Mouse (Mus musculus): ENCODE data around the gene Slc37a4.
"Not testable (repeated sequence)": the region's sequence is repeated elsewhere in the genome, so short reads cannot be mapped to it uniquely, and the experiment has no call there.

Gene Slc37a4

DNA sequence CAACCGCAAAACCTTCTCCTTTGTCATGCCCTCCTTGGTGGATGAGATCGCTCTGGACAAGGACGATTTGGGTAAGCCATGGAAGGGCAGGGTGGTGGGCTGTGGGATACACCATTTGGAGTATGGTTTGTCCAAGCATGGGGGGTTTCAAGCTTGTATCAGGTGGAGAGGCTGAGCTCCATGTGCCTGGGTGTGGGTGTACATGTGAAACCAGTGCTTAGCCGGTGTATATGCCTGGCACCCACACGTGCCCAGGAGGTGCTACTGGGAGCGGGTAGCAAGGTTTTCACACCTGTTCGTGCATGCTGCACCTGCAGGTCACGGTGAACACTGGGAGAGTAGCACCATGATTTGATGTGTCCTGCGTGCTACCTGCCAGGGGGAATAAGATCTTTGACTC, 1.9 kb downstream of the Slc37a4 start:
- DNase-seq (ENCODE audit: low spot score): no peak

DNA sequence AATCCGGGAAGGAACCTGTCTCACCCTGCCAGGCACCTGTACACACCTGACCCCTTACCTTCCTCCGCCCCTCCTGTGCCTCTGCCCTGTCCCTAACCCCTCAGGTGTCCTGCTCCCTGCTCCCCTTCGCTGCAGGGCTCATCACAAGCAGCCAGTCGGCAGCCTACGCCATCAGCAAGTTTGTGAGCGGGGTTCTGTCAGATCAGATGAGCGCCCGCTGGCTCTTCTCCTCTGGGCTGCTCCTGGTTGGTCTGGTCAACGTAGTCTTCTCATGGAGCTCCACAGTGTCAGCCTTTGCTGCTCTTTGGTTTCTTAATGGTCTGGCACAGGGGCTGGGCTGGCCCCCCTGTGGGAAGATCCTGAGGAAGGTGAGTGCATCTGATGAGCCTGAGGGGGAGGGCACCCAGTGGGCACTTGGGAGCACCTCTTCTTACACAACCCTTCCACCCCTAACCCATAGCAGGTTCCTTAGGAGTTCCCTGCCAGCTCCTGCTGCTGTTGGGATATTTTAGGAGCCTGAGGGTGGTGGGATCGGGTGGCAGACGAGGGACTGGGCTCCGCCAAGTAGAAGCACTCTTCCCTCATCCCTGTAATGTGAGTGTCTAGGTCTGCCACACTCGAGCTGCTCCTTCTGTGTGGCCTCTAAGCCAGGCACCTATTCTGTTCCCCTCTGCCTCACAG, 2.6 kb downstream of the Slc37a4 start:
- DNase-seq (ENCODE audit: low spot score): no peak

- DNase-seq (ENCODE audit: low spot score): no peak
Measured at GRCm38 (mm10) chr9:44399795-44400114, 3.1 kb downstream of the Slc37a4 start.

DNA sequence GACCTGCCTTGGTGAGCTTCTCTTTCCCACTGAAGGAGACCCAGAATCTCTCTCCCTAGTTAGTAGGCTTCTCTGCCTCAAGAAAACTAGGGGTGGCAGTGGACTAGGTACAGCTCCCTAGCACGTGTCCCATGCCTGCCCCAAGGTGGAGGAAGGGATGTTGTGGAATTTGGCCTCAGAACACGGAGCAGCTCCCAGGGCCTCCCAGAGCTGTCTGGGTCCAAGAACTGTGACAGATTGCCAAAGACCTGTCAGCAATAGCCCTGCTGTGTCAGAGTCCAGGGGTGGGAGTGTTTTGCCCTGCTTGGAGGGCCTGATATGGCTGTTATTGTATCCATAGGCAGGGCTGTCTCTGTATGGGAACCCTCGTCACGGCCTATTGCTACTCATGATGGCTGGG, 4.4 kb downstream of the Slc37a4 start:
- no peak for DNase-seq (ENCODE audit: low spot score)

DNA sequence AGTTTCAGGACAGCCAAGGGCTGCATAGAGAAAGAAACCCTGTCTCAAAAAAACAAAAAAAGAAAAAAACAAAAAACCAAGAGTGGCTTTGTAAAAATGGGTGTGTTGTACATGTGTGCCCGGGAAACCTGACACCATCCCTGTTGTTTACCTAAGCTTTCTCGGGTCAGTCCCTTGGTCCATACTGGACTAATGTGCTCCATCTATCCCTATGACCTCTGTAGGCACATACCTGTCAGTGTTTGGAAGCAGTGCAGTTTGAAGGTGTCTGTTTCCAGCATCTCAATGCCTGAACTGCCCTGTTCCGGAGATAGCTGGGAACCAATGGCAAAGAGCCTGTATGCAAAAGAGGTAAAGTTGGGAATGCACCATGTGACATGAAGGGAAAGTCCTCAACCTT, 8.4 kb downstream of the Slc37a4 start:
- no peak for DNase-seq (ENCODE audit: low spot score)

GRCm38 (mm10) chr9:44406906-44407751, 10.5 kb downstream of the Slc37a4 start, which contains the start of the genes Rps25 and Trappc4:
Gene Rps25 (plus strand): TSS chr9:44407139.
Gene Trappc4 (minus strand): TSS chr9:44407600.
- DNase-seq (ENCODE audit: low spot score): peak; percentile 97

DNA sequence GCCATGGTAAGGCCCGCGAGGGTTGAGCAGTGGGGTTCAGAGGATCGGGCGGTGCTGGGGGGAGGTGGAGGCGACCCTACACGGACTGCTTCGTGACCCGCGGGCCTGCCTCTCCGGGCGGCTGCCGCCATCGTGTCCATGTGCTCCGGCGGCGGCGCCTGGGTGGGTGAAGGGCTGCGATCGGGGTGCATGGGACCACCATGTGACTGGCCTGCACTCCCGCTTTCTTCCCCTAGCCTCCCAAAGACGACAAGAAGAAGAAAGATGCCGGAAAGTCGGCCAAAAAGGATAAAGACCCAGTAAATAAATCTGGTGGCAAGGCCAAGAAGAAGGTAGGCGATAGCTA, 11.1 kb downstream of the Slc37a4 start:
- DNase-seq (ENCODE audit: low spot score): no peak

- DNase-seq (ENCODE audit: low spot score): not testable (repeated sequence)
Measured at GRCm38 (mm10) chr9:44408693-44409092, 12.0 kb downstream of the Slc37a4 start.

- no peak for DNase-seq (ENCODE audit: low spot score)
Measured at GRCm38 (mm10) chr9:44410647-44411336, 14.1 kb downstream of the Slc37a4 start.

- DNase-seq (ENCODE audit: low spot score): no peak
Measured at GRCm38 (mm10) chr9:44411601-44412130, 15.0 kb downstream of the Slc37a4 start.

GRCm38 (mm10) chr9:44412306-44412705, 15.7 kb downstream of the Slc37a4 start:
- no peak for DNase-seq (ENCODE audit: low spot score)

DNA sequence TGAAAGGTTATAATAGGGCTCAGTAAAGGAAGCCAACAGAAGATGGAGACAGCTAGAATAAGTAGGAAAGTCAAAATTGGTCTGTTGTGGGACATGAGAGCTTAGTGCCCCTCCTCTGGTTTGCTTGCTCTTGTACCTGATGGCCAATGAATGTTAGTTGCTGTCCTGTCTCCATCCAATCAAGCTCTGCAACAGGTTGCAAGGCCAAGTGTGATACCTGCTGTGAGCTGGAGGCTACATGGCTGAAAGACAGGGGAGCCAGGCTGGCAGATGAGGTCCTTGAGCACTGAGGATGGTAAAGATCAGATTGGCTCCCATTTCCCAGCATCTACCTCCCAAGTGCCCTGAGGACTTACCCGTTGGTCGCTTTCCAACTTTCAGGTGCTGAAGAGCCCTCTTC, 16.1 kb downstream of the Slc37a4 start:
- no peak for DNase-seq (ENCODE audit: low spot score)

DNA sequence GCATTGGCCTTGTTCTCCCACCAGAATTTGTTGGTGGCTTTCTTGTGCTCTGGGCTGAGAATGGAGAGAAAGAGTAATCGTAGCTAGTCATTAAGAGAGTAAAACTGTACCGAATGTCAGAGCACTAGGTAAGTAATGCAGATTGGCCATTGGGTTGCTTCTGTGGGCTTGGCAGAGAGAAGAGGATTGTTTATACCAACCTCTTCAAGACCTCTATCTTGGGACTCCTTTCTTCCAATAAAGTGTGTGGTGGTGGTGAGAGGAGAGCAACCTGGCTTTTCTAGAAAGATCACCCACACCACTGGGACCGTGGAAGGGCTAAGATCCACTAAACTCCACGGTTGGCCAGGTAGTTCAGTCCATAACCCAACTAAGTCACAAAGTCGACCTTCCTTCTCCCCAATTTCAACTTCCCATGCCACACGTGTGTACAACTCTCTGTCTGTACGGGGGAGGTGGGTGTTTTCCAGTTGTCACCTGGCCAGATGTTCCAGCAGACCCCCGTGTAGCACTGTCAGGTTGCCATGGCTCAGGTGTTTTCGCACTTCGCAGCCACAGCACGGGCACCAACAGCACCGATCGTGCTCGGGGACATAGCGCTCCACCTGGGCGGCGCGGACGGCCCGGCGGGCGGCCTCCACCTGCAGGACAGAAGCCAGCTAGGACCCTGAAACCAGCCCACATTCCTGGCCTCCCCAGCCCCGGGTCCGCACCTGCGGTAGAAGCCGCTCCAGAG, 20.7 kb downstream of the Slc37a4 start:
- no peak for DNase-seq (ENCODE audit: low spot score)

- peak; percentile 95 for DNase-seq (ENCODE audit: low spot score)
Measured at GRCm38 (mm10) chr9:44417892-44418363, 21.3 kb downstream of the Slc37a4 start.

DNA sequence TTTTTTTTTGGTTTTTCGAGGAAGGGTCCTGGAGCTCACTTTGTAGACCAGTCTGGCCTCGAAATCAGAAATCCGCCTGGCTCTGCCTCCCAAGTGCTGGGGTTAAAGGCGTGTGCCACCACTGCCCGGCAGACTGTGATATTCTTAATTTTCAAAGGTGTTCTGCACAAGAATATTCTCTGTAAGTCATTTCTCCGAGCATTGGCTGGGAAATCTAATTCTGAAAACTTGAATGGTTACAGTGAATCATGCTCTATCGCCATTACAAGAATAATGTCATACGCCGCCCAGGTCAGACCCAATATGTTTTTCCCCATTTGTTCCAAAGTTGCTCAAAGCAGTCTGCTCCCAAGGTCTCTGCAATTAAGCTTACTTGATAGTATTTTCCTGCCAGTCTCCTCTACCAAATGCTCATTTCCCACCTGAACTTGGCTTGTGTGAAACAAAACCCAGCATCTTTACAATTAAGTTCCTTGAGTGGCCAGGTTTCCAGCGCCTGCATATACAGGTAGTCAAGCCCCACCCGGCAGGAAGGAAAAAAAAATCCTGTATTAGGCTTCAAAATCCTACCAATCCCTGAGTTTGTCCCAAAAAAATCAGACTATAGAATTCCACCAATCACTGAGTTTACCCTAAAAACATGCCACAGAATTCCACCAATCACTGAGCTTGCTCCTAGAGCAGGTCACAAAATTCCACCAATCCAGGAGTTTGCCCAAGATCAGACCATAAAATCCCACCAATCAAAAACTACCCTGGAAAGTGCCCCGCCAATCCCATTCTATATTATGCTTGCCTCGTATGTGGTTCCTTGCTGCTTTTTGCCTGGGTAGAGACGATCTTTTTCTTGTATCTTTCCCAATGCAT, 22.1 kb downstream of the Slc37a4 start, which contains the start of gene Ccdc84:
Ccdc84 (minus strand) TSS at position 51 of the 867 bp plus-strand sequence.
- no peak for DNase-seq (ENCODE audit: low spot score)

DNA sequence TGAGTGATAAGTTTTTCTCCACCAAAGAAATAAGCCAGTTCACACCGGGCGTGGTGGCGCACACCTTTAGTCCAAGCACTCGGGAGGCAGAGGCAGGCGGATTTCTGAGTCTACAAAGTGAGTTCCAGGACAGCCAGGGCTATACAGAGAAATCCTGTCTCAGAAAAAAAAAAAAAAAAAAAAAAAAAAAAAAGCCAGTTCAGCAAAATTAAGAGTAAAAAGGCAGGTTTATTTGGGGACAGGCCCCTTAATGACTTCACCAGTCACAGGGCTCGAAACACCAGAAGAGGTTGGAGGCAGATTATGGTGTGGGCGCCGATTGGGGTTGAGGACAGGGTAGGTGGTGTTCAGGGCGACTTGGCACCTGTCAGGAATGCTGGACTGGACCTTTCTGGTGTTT, 23.1 kb downstream of the Slc37a4 start:
- not testable (repeated sequence) for DNase-seq (ENCODE audit: low spot score)

DNA sequence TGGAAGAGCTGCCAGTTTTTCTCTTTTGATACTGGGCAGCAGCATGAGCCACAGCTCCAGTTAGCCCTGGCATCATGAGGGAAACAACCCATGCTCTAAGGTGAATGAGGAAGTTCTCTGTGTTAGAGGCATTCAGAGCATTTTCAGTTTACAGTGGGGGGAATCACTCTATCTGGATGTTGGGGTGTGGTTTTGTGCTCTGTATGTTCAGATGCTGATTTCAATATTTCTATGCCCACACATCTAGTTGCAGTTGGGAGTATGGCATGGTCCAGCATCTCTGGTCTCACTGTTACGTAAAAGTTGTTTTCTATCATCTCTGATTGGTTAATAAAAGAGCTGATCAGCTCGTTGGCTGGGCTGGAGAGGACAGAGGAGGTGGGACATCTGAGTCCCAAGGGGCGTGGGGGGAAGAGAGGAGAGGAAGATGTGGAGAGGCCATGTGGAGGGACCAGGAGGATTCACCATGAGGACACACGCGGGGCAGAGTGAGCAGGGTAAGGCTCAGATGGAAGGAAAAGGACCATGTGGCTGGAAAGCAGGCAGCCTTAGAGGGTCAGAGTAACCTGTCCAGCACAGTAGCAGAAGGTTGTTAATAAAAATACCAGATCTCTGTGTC, 23.7 kb downstream of the Slc37a4 start:
- DNase-seq (ENCODE audit: low spot score): no peak

- DNase-seq (ENCODE audit: low spot score): no peak
Measured at GRCm38 (mm10) chr9:44423576-44423975, 26.9 kb downstream of the Slc37a4 start.

GRCm38 (mm10) chr9:44432577-44433185, 36.0 kb downstream of the Slc37a4 start:
- DNase-seq (ENCODE audit: low spot score): no peak

GRCm38 (mm10) chr9:44435747-44436146, 39.1 kb downstream of the Slc37a4 start:
- DNase-seq (ENCODE audit: low spot score): no peak
